Mouse (Mus musculus) limb, embryonic 10.5 days (tissue): ENCODE measurements around the gene Usp54. TPM values are rescaled to one million over a fixed set of nuclear protein-coding genes. Genes with fewer than 3 reads are reported as not detected.
"Not testable (repeated sequence)": the region's sequence is repeated elsewhere in the genome, so short reads cannot be mapped to it uniquely, and the experiment has no call there.

ENCODE experiments used
- DNase-seq: peaks from one replicate; pipeline ENCODE4 v3.0.0-alpha.2; 2017; ENCODE audit warnings: low spot score
- H3K27ac ChIP-seq: fragments of 300-500 bp; sonication (generic); 2 replicates; pipeline ENCODE4 v1.5.1; 2016; ENCODE audit warnings: mild to moderate bottlenecking
- H3K27me3 ChIP-seq: fragments of 300-500 bp; sonication (generic); 2 replicates; pipeline ENCODE4 v1.6.1; 2016; ENCODE audit warnings: low read depth, mild to moderate bottlenecking; ENCODE audit not compliant: poor library complexity, severe bottlenecking
- H3K36me3 ChIP-seq: fragments of 300-500 bp; sonication (generic); 2 replicates; pipeline ENCODE4 v1.6.1; 2016; ENCODE audit warnings: mild to moderate bottlenecking, moderate library complexity
- H3K4me1 ChIP-seq: fragments of 300-500 bp; sonication (generic); 2 replicates; pipeline ENCODE4 v1.6.1; 2016
- H3K4me3 ChIP-seq: fragments of 300-500 bp; sonication (generic); 2 replicates; pipeline ENCODE4 v1.5.1; 2016; ENCODE audit warnings: mild to moderate bottlenecking, moderate library complexity
- H3K9me3 ChIP-seq: fragments of 300-500 bp; sonication (generic); replicated peaks from 2 replicates; pipeline ENCODE4 v1.6.1; 2016; ENCODE audit warnings: mild to moderate bottlenecking
- WGBS: fragments of 180-500 bp; shearing (Covaris S2); methylation state at CpG from one replicate; pipeline ENCODE4 v1.1.7; 2016; 5-methylcytosine and 5-hydroxymethylcytosine counted together
- polyA plus RNA-seq: library from polyadenylated mRNA; unstranded; fragments of >200 nt; fragmentation: Nextera tagmentation; extraction: Ambion mirVana; gene quantifications from 2 replicates; pipeline ENCODE4 v1.2.1, GENCODE M21; 2016

The Usp54 gene
- polyA plus RNA-seq, 1 experiment from 2014 or later, result 16.6 TPM

DNA sequence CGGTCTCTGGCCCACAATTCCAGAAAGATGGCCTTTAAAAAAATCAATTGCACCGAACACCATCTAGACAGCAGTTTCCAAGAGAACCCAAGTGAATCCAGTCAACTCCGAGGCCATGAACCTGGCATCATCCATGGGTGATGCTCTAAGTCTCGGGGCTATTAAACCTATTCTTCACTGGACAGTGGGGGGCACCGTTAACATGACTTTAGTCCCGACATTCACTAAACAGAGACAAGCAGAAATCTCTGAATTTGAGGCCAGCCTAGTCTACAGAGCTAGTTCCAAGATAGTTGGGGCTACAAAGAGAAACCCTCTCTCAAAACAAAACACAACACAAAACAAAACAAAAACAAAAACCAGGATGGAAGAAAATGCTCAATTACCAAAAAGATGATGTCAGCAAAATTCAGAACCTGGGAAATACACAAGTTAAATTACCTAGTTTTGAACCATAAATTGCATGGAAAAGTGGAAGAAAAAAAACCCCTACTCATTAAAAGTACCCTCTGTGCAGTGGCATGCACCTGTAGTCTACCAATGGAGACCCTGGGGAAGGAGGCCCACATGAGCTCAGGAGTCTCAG is 61.9 kb downstream of the Usp54 start:
- DNase-seq, result no peak
- Histone ChIP-seq H3K27ac (no peak overlapping the region), H3K9me3 (no peaks in the 10 kb centered on the region), H3K27me3 (no peaks in the 10 kb centered on the region), H3K36me3 (peaks cover 50% of the 10 kb centered on the region), H3K4me3 (no peak overlapping the region), H3K4me1 (no peaks in the 10 kb centered on the region)
- 79% methylated on average over 6 of the region's 6 CpGs for WGBS

DNA sequence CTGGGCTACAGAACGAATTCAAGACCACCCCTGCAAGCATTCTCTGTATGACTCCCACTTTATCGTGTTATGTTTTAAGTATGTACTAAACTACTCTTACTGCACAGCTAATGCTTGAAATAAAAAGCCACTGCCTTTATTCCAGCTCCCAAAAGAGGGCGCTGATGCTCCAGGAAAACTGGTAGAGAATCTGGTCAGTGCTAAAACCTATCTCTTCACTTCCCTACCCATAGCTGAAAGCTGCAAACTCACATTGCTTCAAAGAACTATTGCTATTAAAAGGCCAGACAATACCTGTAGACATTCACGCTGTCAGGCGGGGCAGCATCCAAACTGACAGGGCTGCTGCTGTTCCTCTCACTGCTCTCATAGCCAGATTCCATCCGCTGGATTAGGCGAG is 64.7 kb downstream of the Usp54 start:
- no peaks in the 10 kb centered on the region for H3K27me3 ChIP-seq

DNA sequence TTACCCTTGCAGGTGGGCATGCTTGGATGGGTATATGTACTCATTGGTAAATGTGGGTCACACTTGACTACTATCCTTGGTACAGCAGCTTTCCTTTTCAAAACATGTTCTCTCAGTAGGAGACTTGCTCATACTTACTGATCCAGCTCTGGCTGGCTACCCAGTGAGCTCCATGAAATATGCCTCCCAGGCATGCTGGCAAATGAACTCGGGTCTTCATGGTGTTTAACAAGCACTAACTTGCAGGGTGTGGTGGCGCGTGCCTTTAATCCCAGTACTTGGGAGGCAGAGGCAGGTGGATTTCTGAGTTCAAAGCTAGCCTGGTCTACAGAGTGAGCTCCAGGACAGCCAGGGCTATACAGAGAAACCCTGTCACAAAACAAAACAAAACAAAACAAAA is 67.7 kb downstream of the Usp54 start:
- not testable (repeated sequence) for H3K4me3 ChIP-seq, H3K9me3 ChIP-seq, H3K27me3 ChIP-seq, DNase-seq, H3K27ac ChIP-seq, H3K4me1 ChIP-seq
- H3K36me3 ChIP-seq, result peaks cover 73% of the 10 kb centered on the region
- 90% methylated on average over 3 of the region's 3 CpGs for WGBS

More for the DNA sequence above, 64.7 kb downstream of the Usp54 start:
- peak; percentile 60 for DNase-seq
- H3K4me3 ChIP-seq, result no peak overlapping the region
- no peak overlapping the region for H3K27ac ChIP-seq
- H3K9me3 ChIP-seq, result no peaks in the 10 kb centered on the region
- no peaks in the 10 kb centered on the region for H3K4me1 ChIP-seq
- WGBS, result 59% methylated on average over 7 of the region's 7 CpGs
- H3K36me3 ChIP-seq, result peaks cover 54% of the 10 kb centered on the region

DNA sequence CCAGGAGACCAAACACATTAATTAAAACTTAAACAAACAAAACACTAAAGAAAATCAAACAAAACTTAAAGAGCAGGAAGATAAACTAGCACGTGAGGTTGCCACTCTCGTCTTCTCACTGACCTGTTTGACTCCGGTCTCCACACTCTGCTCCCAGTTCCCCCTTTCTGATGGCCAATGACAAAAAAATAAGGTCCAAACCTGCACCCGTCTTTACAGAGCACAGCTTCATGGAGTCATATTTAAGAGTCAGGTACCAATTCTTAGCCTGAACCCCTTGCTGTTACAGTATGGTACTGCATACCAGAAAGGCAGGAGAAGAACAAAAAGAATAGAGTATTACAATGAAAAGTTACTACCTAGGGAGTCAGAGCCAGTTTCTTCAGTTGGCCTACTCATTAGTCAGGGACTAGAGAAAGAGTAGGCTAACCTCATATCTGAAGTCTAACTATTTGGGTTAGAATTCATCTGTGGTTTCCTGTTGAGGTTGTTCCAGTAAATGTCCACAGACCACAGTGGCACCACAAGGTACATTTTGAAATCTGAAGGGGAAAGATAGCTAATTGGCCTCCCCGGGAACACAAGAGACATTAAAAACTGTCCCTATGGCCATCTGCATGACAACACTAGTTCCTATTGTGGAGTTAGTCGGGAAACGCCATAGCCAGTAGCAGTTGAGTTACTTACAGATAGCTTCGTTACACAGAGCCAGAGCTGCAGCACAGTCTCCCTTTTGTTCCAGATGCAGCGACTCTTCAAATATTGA is 75.4 kb downstream of the Usp54 start:
- Histone ChIP-seq H3K27ac (no peak overlapping the region), H3K4me3 (no peak overlapping the region), H3K4me1 (no peaks in the 10 kb centered on the region), H3K27me3 (no peaks in the 10 kb centered on the region), H3K9me3 (no peaks in the 10 kb centered on the region), H3K36me3 (peaks cover 81% of the 10 kb centered on the region)
- no peak for DNase-seq
- 93% methylated on average over 9 of the region's 9 CpGs for WGBS

DNA sequence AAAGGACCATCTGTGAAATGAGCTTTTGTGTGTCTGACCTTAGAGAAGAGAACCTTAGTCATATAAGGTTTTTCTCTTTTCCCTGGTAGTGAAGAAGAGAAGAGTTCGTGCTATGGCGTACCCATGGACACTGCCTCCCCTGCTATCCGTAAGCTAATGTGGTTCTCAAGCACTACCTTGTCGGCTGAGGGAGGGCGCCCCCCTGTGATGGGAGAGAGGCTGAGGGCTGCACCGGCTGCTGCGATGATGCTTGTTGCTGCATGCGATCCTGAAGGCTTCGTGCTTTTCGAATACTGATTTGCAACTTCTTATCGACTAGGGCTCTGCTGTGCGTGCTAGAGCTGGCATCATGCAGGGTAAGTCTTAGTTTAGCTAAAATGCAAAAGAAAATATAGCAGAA is 76.2 kb downstream of the Usp54 start:
- DNase-seq, result no peak
- Histone ChIP-seq H3K27ac (no peak overlapping the region), H3K36me3 (peaks cover 78% of the 10 kb centered on the region), H3K9me3 (no peaks in the 10 kb centered on the region), H3K4me1 (no peaks in the 10 kb centered on the region), H3K4me3 (no peak overlapping the region), H3K27me3 (no peaks in the 10 kb centered on the region)
- WGBS, result 76% methylated on average over 12 of the region's 12 CpGs

DNA sequence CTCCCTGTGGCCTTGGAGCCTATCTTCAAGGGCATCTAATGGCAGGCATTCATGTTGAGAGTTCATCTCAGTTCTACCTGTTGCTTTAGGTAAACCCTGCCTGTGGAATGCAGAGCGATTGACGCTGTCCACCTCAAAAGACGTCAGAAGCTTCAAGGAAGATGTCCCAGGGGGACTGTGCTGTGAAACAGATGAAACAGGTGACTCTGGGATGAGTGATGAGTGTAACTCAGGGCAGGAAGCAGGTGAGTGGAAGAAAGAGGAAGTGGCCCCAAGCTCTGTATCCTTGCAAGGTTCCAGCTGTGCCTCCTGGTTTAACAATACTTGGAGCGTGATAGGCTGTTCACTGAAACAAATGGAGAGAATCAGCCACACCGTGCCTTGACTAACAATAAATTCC is 79.0 kb downstream of the Usp54 start:
- no peaks in the 10 kb centered on the region for H3K4me1 ChIP-seq
- no peak for DNase-seq
- H3K36me3 ChIP-seq, result peaks cover 73% of the 10 kb centered on the region
- 95% methylated on average over 5 of the region's 5 CpGs for WGBS
- H3K27ac ChIP-seq, result no peak overlapping the region
- H3K27me3 ChIP-seq, result no peaks in the 10 kb centered on the region
- H3K4me3 ChIP-seq, result no peak overlapping the region
- H3K9me3 ChIP-seq, result no peaks in the 10 kb centered on the region

DNA sequence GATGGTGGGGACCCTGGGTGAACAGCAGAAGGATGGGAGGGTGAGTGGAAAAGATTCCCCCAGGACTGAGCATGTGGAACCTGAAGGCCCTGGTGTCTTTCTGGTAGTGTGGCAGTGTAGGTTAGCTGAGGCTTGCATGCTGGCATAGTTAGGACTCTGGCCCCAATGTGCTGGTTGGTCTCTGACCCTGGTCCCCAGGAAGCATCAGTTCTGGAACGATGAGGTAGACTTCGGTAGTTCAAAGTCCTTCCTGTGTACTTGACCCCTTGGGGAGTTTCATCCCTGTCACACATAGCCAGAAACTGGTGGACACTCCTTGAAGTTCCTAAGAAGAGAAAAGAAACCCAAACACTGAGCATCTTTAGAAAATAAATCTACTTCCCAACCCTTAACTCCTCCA is 90.7 kb downstream of the Usp54 start:
- peaks cover 5% of the 10 kb centered on the region; the same call in 1 of the 2 replicates for H3K4me1 ChIP-seq
- H3K36me3 ChIP-seq, result peaks cover 64% of the 10 kb centered on the region
- no peak overlapping the region for H3K27ac ChIP-seq
- no peaks in the 10 kb centered on the region for H3K27me3 ChIP-seq
- H3K9me3 ChIP-seq, result no peaks in the 10 kb centered on the region
- no peak for DNase-seq
- WGBS, result 95% methylated on average over 2 of the region's 2 CpGs
- no peak overlapping the region for H3K4me3 ChIP-seq

DNA sequence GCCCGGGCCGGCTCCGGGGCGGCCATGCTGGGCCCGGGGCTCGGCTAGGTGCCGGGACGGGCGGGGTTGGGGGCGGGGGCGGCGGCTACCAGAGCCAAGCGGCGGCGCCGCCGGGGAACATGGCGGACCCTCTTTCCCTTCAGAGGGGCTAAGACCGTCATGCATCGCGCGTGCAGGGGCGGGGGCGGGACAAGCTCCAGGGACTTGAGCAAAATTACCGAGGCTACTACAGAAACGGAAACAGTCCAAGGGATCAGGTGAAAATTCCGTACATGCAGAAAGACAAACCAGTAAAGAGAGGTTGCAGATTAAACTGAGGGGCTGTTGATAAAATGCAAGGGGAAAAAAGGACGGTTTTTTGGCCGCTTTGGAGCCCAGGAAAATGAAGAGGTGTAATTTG is 94.4 kb downstream of the Usp54 start, which contains the start of gene Ppp3cb:
Ppp3cb (minus strand) TSS at position 159 of the 400 bp plus-strand sequence.
- DNase-seq, result peak; percentile 92
- H3K9me3 ChIP-seq, result no peaks in the 10 kb centered on the region
- WGBS, result under 1% methylated on average over 29 of the region's 29 CpGs
- peak within 1 kb of the TSS; percentile 99 for H3K27ac ChIP-seq
- peak within 1 kb of the TSS; percentile 91 for H3K4me3 ChIP-seq
- peaks cover 9% of the 10 kb centered on the region; the same call in 1 of the 2 replicates for H3K4me1 ChIP-seq
- peaks cover 39% of the 10 kb centered on the region for H3K36me3 ChIP-seq
- H3K27me3 ChIP-seq, result no peaks in the 10 kb centered on the region

DNA sequence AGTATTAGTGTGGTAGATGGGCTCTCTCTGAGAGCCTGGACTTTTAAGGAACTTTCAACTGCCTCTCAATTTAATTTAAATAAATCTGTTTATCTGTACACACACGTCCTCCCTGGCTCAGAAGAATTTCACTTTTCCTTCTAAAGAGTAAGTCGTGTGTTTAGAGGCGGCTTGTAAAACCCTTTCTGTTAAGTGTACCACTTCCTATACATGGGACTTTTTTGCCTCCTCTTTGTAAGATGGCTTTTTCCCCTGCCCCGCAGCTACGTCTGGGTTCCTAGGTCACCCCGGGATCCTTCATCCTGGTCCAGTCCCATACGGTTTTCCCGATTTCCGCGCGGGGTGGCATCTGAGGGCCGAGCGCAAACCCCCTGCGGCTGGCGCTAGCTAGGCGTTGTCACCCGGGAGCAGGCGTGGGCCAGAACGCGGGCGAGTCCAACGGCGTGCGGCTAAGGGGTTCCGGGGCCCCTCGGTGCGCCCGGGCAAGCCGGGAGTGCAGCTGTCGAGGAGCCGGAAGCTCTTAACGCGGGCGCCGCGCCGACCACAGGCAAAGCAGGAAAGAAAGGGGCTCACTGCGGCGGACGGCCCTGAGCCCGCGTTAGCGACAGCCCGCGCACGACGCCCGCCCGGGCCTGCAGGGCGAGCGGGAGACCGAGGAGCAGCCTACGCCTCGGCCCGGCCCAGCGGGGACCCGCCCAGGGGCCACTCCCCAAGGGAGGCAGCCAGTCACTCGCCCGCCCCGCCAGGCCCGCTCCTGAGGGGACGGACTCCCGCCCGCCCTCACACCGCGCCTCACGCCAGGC is 95.1 kb downstream of the Usp54 start:
- under 1% methylated on average over 64 of the region's 67 CpGs for WGBS
- Histone ChIP-seq H3K27ac (peak overlapping the region; percentile 99), H3K36me3 (peaks cover 32% of the 10 kb centered on the region), H3K4me1 (peaks cover 9% of the 10 kb centered on the region; the same call in 1 of the 2 replicates), H3K27me3 (no peaks in the 10 kb centered on the region), H3K9me3 (no peaks in the 10 kb centered on the region), H3K4me3 (peak overlapping the region; percentile 91)
- DNase-seq, result peak; percentile 88

DNA sequence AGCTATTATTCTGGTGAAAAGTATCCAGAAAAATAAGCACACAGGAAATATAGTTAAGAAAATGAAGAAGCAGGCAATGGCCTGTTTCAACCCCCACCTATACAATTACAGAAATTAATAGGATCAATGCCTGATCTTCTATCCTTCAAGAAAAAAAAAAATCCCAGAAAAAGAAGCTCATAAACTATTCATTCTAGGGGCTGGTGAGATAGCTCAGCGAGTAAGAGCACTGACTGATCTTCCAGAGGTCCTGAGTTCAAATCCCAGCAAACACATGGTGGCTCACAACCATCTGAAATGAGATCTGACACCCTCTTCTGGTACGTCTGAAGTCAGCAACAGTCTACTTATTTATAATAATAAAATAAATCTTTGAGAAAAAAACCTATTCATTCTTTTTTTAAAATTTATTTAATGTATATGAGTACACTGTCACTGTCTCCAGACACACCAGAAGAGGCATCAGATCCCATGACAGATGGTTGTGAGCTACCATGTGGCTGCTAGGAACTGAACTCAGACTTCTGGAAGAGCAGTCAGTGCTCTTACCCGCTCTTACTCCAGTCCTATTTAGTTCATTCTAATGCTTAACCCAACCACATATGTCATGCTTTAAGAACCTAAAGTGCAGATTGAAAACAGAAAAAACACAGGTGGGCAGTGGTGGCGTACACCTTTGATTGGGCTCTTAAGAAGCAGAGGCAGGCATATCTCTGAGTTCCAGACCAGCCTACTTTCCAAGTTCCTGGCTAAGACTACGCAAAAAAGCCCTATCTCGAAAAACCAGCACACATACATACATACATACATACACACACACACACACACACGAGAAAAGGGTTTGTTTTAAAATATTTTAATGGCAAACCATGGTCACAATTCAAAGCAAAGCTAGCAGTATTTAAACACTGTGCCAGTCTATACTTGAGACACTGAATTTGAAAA is 96.1 kb downstream of the Usp54 start:
- Histone ChIP-seq H3K27ac (no peak overlapping the region), H3K9me3 (no peaks in the 10 kb centered on the region), H3K36me3 (peaks cover 26% of the 10 kb centered on the region), H3K4me3 (peak overlapping the region; percentile 91), H3K4me1 (peaks cover 9% of the 10 kb centered on the region; the same call in 1 of the 2 replicates), H3K27me3 (no peaks in the 10 kb centered on the region)
- WGBS, result 85% methylated on average over 7 of the region's 7 CpGs
- DNase-seq, result no peak

DNA sequence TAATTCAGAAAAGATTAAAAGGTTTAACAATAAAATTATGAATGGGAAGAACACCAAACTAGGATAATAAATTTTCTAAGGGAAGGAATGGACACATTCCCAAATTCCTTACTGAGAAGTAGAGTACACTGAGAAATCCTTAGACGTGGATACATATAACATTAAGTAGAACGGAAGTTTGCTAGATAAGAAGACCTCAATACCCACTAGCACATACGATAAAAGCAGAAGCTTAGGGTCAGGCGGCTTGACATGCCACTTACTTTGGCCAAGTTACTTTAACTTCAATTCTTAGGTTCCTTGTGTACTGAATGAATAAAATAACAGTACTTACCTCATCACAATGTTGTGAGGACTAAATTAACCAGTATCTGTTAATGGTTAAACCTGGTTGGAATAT is 111.2 kb downstream of the Usp54 start:
- Histone ChIP-seq H3K27ac (no peak overlapping the region), H3K4me3 (no peak overlapping the region), H3K36me3 (peaks cover 40% of the 10 kb centered on the region), H3K9me3 (no peaks in the 10 kb centered on the region), H3K27me3 (no peaks in the 10 kb centered on the region), H3K4me1 (no peaks in the 10 kb centered on the region)
- 91% methylated on average over 4 of the region's 4 CpGs for WGBS
- DNase-seq, result no peak

DNA sequence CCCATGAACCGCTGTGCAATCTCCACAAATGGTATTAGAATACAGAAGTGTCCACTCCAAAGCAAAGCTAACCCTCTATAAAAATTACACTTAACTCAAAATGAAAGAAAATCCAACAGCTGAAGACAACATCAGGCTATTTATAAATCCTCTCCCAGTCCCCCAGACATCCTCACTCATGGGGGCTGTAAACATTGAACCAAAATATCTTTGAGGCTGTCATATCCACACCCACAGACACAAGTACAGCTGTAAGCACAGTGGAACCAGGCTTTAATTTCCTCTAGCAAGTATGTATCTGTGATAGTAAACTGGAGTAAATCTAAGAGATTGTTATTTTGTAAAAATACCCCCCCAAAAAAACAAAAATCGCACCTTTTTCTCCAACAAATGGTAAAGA is 120.7 kb downstream of the Usp54 start:
- Histone ChIP-seq H3K9me3 (no peaks in the 10 kb centered on the region), H3K36me3 (peaks cover 84% of the 10 kb centered on the region), H3K4me3 (no peak overlapping the region), H3K27me3 (no peaks in the 10 kb centered on the region), H3K4me1 (no peaks in the 10 kb centered on the region), H3K27ac (no peak overlapping the region)
- DNase-seq, result no peak
- WGBS, result 95% methylated on average over 2 of the region's 2 CpGs
